Mouse (Mus musculus) midbrain, postnatal 0 days (tissue): ENCODE data around the gene Ltb4r1. TPM values are rescaled to one million over a fixed set of nuclear protein-coding genes. Genes with fewer than 3 reads are reported as not detected.
A peak's percentile ranks its signal among the peaks of the same experiment; 100 is the strongest.

Experiments
- ATAC-seq: fragments of 200-750 bp; cut with Nextera tagmentation; 2 replicates; pipeline ENCODE4 v1.8.0; 2017; ENCODE audit warnings: moderate number of reproducible peaks, mild to moderate bottlenecking, moderate TSS enrichment, moderate library complexity; ENCODE audit not compliant: low FRiP score
- DNase-seq: peaks from one replicate; pipeline ENCODE4 v3.0.0-alpha.2; 2015; ENCODE audit warnings: low spot score
- H3K27ac ChIP-seq: fragments of 300-500 bp; sonication (generic); 2 replicates; pipeline ENCODE4 v1.5.1; 2014; ENCODE audit warnings: low read depth, mild to moderate bottlenecking, low read length, mixed read lengths
- H3K27me3 ChIP-seq: fragments of 300-500 bp; sonication (generic); 2 replicates; pipeline ENCODE4 v1.6.1; 2014; ENCODE audit warnings: low read length, control low read depth, mixed read lengths; ENCODE audit not compliant: insufficient read depth
- H3K36me3 ChIP-seq: fragments of 300-500 bp; sonication (generic); 2 replicates; pipeline ENCODE4 v1.6.1; 2014; ENCODE audit warnings: low read length, control low read depth, mixed read lengths; ENCODE audit not compliant: insufficient read depth
- H3K4me1 ChIP-seq: fragments of 300-500 bp; sonication (generic); 2 replicates; pipeline ENCODE4 v1.6.1; 2014; ENCODE audit warnings: mild to moderate bottlenecking, control low read depth, antibody characterized with exemption, low read length, mixed read lengths; ENCODE audit not compliant: insufficient read depth
- H3K4me2 ChIP-seq: fragments of 300-500 bp; sonication (generic); 2 replicates; pipeline ENCODE4 v1.6.1; 2014; ENCODE audit warnings: low read depth, mild to moderate bottlenecking, low read length, mixed read lengths; ENCODE audit not compliant: poor library complexity, severe bottlenecking
- H3K4me3 ChIP-seq: fragments of 300-500 bp; sonication (generic); 2 replicates; pipeline ENCODE4 v1.5.1; 2014; ENCODE audit warnings: low read depth, mild to moderate bottlenecking, low read length, moderate library complexity
- H3K9ac ChIP-seq: fragments of 300-500 bp; sonication (generic); replicated peaks from 2 replicates; pipeline ENCODE4 v1.6.1; 2014; ENCODE audit warnings: mild to moderate bottlenecking, low read length, moderate library complexity, mixed read lengths; ENCODE audit not compliant: poor library complexity, severe bottlenecking
- H3K9me3 ChIP-seq: fragments of 300-500 bp; sonication (generic); 2 replicates; pipeline ENCODE4 v1.6.1; 2016; ENCODE audit warnings: low read length, control low read depth
- CTCF ChIP-seq: IDR thresholded peaks from 2 replicates; pipeline ENCODE4 v1.5.1; 2016; ENCODE audit warnings: antibody characterized with exemption, mild to moderate bottlenecking
- WGBS: fragments of 180-500 bp; shearing (Covaris S2); extraction: QIAGEN DNeasy Blood & Tissue Kit; methylation state at CpG from one replicate; pipeline ENCODE4 v1.1.7; 2014; 5-methylcytosine and 5-hydroxymethylcytosine counted together
- polyA plus RNA-seq: library from polyadenylated mRNA; unstranded; fragments of >200 nt; fragmentation: Nextera tagmentation; extraction: Ambion mirVana; gene quantifications from 2 replicates; pipeline ENCODE4 v1.2.1, GENCODE M21; 2015
- total RNA-seq: library from RNA; depleted of rRNA; stranded (reverse); fragments of >200 nt; gene quantifications from 2 replicates; pipeline ENCODE4 v1.2.3, GENCODE M21; 2014

Ltb4r1 gene
- total and polyA plus RNA-seq, 2 experiments from 2014 or later, result 0.88 to 1.1 TPM

DNA sequence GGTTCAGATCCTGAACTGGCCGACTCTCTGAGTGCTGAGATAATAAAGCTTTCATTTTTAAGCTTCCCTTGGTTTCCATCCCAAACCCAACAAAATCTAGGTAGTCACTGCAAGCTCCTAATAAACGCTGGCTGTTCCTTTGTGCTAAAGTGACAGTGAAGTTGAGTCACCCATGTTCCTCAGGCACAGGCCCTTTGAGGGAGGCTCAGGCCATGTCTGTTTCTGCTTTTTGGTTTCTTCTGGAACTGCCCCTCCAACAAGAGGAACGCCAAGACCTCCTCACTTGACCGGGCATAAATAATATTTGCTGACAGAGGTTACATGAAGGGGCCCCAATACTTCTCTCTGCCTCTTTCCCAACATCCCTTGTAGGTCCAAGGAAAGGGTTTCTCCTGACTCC lies 30.0 kb upstream of the Ltb4r1 start:
- WGBS, result 82% methylated on average over 4 of the region's 4 CpGs
- Histone ChIP-seq H3K4me3 (no peak overlapping the region), H3K9me3 (no peaks in the 10 kb centered on the region), H3K36me3 (peaks cover 14% of the 10 kb centered on the region; the same call in 1 of the 2 replicates), H3K4me2 (no peak overlapping the region), H3K27me3 (peaks cover 2% of the 10 kb centered on the region; the same call in 1 of the 2 replicates), H3K9ac (no peak overlapping the region), H3K4me1 (no peaks in the 10 kb centered on the region), H3K27ac (no peak overlapping the region)
- ATAC-seq, result no peak
- no peak for DNase-seq
- no peak for TF ChIP-seq CTCF

GRCm38 (mm10) chr14:55737086-55737687 lies 28.6 kb upstream of the Ltb4r1 start:
- no peak for ATAC-seq
- Histone ChIP-seq H3K4me3 (no peak overlapping the region), H3K27me3 (peaks cover 2% of the 10 kb centered on the region; the same call in 1 of the 2 replicates), H3K27ac (no peak overlapping the region), H3K36me3 (peaks cover 18% of the 10 kb centered on the region; the same call in 1 of the 2 replicates), H3K9ac (no peak overlapping the region), H3K4me2 (no peak overlapping the region), H3K4me1 (no peaks in the 10 kb centered on the region), H3K9me3 (no peaks in the 10 kb centered on the region)
- TF ChIP-seq CTCF, result no peak
- no peak for DNase-seq
- WGBS, result 83% methylated on average over 9 of the region's 9 CpGs

- peak overlapping the region; percentile 10; the same call in 1 of the 2 replicates for H3K4me2 ChIP-seq
- peaks cover 14% of the 10 kb centered on the region for H3K4me1 ChIP-seq
- peak; percentile 98 for TF ChIP-seq CTCF
- 0 out of 2 replicates have a peak overlapping the region, but pooled peaks have one; percentile 0 for H3K4me3 ChIP-seq
- DNase-seq (peak; percentile 83), ATAC-seq (peak; percentile 63; the same call in 1 of the 2 replicates)
- H3K9me3 ChIP-seq, result no peaks in the 10 kb centered on the region
- H3K27ac ChIP-seq, result no peak overlapping the region
- H3K36me3 ChIP-seq, result peaks cover 13% of the 10 kb centered on the region; the same call in 1 of the 2 replicates
- H3K27me3 ChIP-seq, result no peaks in the 10 kb centered on the region
- WGBS, result 18% methylated on average over 10 of the region's 10 CpGs
- H3K9ac ChIP-seq, result no peak overlapping the region
Measured at GRCm38 (mm10) chr14:55743711-55744110, 22.1 kb upstream of the Ltb4r1 start.

GRCm38 (mm10) chr14:55745180-55745860 lies 20.4 kb upstream of the Ltb4r1 start, which contains the start of the genes Dhrs1 and Nop9:
Gene Dhrs1, minus strand, starts transcription at chr14:55745690.
Gene Nop9, plus strand, starts transcription at chr14:55745693.
- no peak within 1 kb of the TSS for H3K27ac ChIP-seq
- peak within 1 kb of the TSS; percentile 83 for H3K4me3 ChIP-seq
- H3K27me3 ChIP-seq, result no peaks in the 10 kb centered on the region
- WGBS, result 3% methylated on average over 36 of the region's 48 CpGs
- H3K36me3 ChIP-seq, result peaks cover 14% of the 10 kb centered on the region
- TF ChIP-seq CTCF, result no peak
- H3K9ac ChIP-seq, result peak within 1 kb of the TSS; percentile 66
- peaks cover 14% of the 10 kb centered on the region for H3K4me1 ChIP-seq
- peak; percentile 81 for DNase-seq
- ATAC-seq, result peak; percentile 86
- H3K9me3 ChIP-seq, result no peaks in the 10 kb centered on the region
- peak within 1 kb of the TSS; percentile 98 for H3K4me2 ChIP-seq

- WGBS, result 0% methylated on average over 31 of the region's 31 CpGs
- Histone ChIP-seq H3K27ac (no peak overlapping the region), H3K4me1 (peaks cover 14% of the 10 kb centered on the region), H3K36me3 (peaks cover 18% of the 10 kb centered on the region), H3K4me2 (peak overlapping the region; percentile 98), H3K9ac (peak overlapping the region; percentile 66), H3K4me3 (peak overlapping the region; percentile 83), H3K27me3 (no peaks in the 10 kb centered on the region), H3K9me3 (no peaks in the 10 kb centered on the region)
- no peak for TF ChIP-seq CTCF
- ATAC-seq, result no peak
- DNase-seq, result no peak
Measured at GRCm38 (mm10) chr14:55745861-55746237, 19.9 kb upstream of the Ltb4r1 start.
